Mouse (Mus musculus) forebrain, embryonic 16.5 days (tissue): ENCODE results near the gene Ckm. TPM values are rescaled to one million over a fixed set of nuclear protein-coding genes. Genes with fewer than 3 reads are reported as not detected.

Experiments used
- ATAC-seq: fragments of 200-750 bp; cut with Nextera tagmentation; 2 replicates; pipeline ENCODE4 v1.8.0; 2017; ENCODE audit warnings: mild to moderate bottlenecking, moderate library complexity
- H3K27ac ChIP-seq: fragments of 300-500 bp; sonication (generic); 2 replicates; pipeline ENCODE4 v1.5.1; 2014; ENCODE audit warnings: low read length, control low read depth
- H3K27me3 ChIP-seq: fragments of 300-500 bp; sonication (generic); replicated peaks from 2 replicates; pipeline ENCODE4 v1.6.1; 2014; ENCODE audit warnings: low read length; ENCODE audit not compliant: control insufficient read depth, insufficient read depth
- H3K36me3 ChIP-seq: fragments of 300-500 bp; sonication (generic); 2 replicates; pipeline ENCODE4 v1.6.1; 2014; ENCODE audit not compliant: control insufficient read depth, insufficient read depth
- H3K4me1 ChIP-seq: fragments of 300-500 bp; sonication (generic); replicated peaks from 2 replicates; pipeline ENCODE4 v1.6.1; 2014; ENCODE audit warnings: low read length; ENCODE audit not compliant: control insufficient read depth, insufficient read depth
- H3K4me2 ChIP-seq: fragments of 300-500 bp; sonication (generic); 2 replicates; pipeline ENCODE4 v1.6.1; 2014; ENCODE audit warnings: mild to moderate bottlenecking, low read length, control low read depth
- H3K4me3 ChIP-seq: fragments of 300-500 bp; sonication (generic); replicated peaks from 2 replicates; pipeline ENCODE4 v1.5.1; 2014; ENCODE audit warnings: mild to moderate bottlenecking, low read length, control low read depth
- H3K9ac ChIP-seq: fragments of 300-500 bp; sonication (generic); replicated peaks from 2 replicates; pipeline ENCODE4 v1.6.1; 2014; ENCODE audit warnings: low read depth, low read length, control low read depth
- H3K9me3 ChIP-seq: fragments of 300-500 bp; sonication (generic); 2 replicates; pipeline ENCODE4 v1.6.1; 2016; ENCODE audit warnings: low read length; ENCODE audit not compliant: control insufficient read depth
- WGBS: fragments of 180-500 bp; shearing (Covaris S2); extraction: QIAGEN DNeasy Blood & Tissue Kit; methylation state at CpG from one replicate; pipeline ENCODE4 v1.1.7; 2014; 5-methylcytosine and 5-hydroxymethylcytosine counted together
- polyA plus RNA-seq: library from polyadenylated mRNA; unstranded; fragments of >200 nt; fragmentation: Nextera tagmentation; extraction: Ambion mirVana; gene quantifications from 2 replicates; pipeline ENCODE4 v1.2.1, GENCODE M21; 2015

Gene Ckm
- polyA plus RNA-seq, 1 experiment from 2014 or later: 0.22 TPM

DNA sequence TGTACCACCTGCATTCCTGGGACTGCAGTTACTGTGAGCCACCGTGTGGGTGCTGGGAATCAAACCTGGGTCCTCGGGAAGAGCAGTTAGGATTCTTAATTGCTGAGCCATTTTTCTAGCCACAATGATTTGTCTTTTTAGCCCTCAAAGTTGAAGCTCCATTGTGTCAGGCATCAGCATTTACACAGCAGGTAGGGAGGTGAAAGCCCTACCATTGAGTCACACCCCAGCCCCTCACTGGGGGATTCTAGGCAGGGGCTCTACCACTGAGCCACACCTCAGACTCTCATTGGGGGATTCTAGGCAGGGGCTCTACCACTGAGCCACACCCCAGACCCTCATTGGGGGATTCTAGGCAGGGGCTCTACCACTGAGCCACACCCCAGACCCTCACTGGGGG, 31.7 kb downstream of the Ckm start:
- no peak overlapping the region for H3K4me3 ChIP-seq
- WGBS: 94% methylated on average over 2 of the region's 2 CpGs

GRCm38 (mm10) chr7:19437048-19437447, 32.5 kb downstream of the Ckm start:
- Histone ChIP-seq H3K9ac (no peak overlapping the region), H3K4me1 (no peaks in the 10 kb centered on the region), H3K4me2 (no peak overlapping the region), H3K27me3 (no peaks in the 10 kb centered on the region), H3K9me3 (0 out of 2 replicates have a peak, but pooled peaks cover 2% of the 10 kb centered on the region), H3K36me3 (peaks cover 62% of the 10 kb centered on the region), H3K27ac (no peak overlapping the region), H3K4me3 (no peak overlapping the region)
- WGBS: 79% methylated on average over 9 of the region's 9 CpGs
- peak; percentile 26; the same call in 1 of the 2 replicates for ATAC-seq

More for the DNA sequence above, 31.7 kb downstream of the Ckm start:
- no peaks in the 10 kb centered on the region for H3K27me3 ChIP-seq
- H3K27ac ChIP-seq: no peak overlapping the region
- H3K9ac ChIP-seq: no peak overlapping the region
- no peak overlapping the region for H3K4me2 ChIP-seq
- H3K4me1 ChIP-seq: no peaks in the 10 kb centered on the region
- peaks cover 67% of the 10 kb centered on the region for H3K36me3 ChIP-seq
- 0 out of 2 replicates have a peak, but pooled peaks cover 2% of the 10 kb centered on the region for H3K9me3 ChIP-seq
- no peak for ATAC-seq

DNA sequence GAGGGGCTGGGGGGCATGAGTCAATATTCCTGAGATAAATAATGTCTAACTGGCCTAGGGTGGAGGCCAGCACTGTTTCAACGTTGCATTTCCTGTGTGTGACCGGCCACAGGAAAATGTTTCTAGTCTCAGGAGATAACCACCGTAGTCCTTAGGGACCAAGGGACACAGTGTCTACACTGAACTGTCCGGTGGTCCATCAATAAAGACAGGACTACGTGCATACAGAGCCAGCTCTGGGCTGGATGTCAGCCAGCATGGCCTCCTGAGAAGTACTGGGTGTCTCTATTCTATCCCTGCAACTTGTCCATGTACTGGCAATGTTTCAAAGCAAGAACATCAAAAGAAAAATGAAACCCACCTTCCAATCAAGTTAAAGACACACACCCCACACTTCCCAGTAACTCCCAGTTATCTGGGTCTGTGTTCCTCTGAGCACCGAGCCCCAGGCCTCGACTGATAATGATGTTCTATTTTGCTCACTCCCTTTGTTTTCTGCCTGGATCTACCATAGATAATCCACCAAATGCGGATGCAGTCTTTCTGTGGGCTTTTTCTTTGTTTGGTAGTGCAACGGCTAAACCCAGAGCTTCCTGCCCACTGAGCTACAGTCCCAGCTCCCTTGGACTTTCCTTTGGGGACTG, 37.0 kb downstream of the Ckm start:
- WGBS: 87% methylated on average over 9 of the region's 9 CpGs
- Histone ChIP-seq H3K36me3 (peaks cover 25% of the 10 kb centered on the region), H3K27me3 (no peaks in the 10 kb centered on the region), H3K4me2 (no peak overlapping the region), H3K27ac (no peak overlapping the region), H3K9ac (no peak overlapping the region), H3K4me3 (no peak overlapping the region), H3K9me3 (no peaks in the 10 kb centered on the region), H3K4me1 (no peaks in the 10 kb centered on the region)
- ATAC-seq: no peak

GRCm38 (mm10) chr7:19443344-19443743, 38.8 kb downstream of the Ckm start:
- ATAC-seq: peak; percentile 47; the same call in 1 of the 2 replicates
- Histone ChIP-seq H3K27me3 (no peaks in the 10 kb centered on the region), H3K9ac (no peak overlapping the region), H3K4me1 (no peaks in the 10 kb centered on the region), H3K36me3 (peaks cover 16% of the 10 kb centered on the region), H3K4me2 (no peak overlapping the region), H3K9me3 (no peaks in the 10 kb centered on the region), H3K4me3 (no peak overlapping the region), H3K27ac (no peak overlapping the region)
- 43% methylated on average over 3 of the region's 3 CpGs for WGBS

DNA sequence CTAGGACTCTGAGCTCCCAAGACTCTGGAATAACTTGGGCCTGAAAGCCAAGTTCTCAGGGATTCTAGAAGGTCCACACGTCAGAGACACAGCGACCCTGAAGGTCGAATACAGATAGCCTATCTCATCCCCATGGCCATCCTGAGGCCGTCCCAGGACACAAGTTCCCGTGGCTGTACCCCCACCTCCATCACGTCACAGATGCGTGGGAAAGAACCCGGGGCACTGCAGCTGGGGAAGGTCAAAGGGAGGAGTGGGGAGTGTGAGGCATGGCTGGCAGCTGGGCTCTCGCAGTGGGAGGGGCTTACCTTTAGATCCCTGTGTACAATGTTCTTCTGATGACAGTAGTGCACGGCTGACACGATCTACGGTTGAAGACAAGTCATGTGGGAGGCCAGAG, 40.2 kb downstream of the Ckm start:
- H3K9ac ChIP-seq: no peak overlapping the region
- H3K4me1 ChIP-seq: no peaks in the 10 kb centered on the region
- H3K27me3 ChIP-seq: no peaks in the 10 kb centered on the region
- WGBS: 89% methylated on average over 12 of the region's 12 CpGs
- no peaks in the 10 kb centered on the region for H3K9me3 ChIP-seq
- ATAC-seq: no peak
- no peak overlapping the region for H3K27ac ChIP-seq
- H3K4me2 ChIP-seq: no peak overlapping the region
- H3K36me3 ChIP-seq: peaks cover 18% of the 10 kb centered on the region
- no peak overlapping the region for H3K4me3 ChIP-seq

- Histone ChIP-seq H3K4me2 (no peak overlapping the region), H3K27me3 (no peaks in the 10 kb centered on the region), H3K9ac (no peak overlapping the region), H3K36me3 (peaks cover 14% of the 10 kb centered on the region), H3K27ac (peak overlapping the region; percentile 12; the same call in 1 of the 2 replicates), H3K4me1 (no peaks in the 10 kb centered on the region), H3K4me3 (no peak overlapping the region), H3K9me3 (no peaks in the 10 kb centered on the region)
- ATAC-seq: no peak
- WGBS: 84% methylated on average over 16 of the region's 16 CpGs
Measured at GRCm38 (mm10) chr7:19447689-19448088, 43.1 kb downstream of the Ckm start.

DNA sequence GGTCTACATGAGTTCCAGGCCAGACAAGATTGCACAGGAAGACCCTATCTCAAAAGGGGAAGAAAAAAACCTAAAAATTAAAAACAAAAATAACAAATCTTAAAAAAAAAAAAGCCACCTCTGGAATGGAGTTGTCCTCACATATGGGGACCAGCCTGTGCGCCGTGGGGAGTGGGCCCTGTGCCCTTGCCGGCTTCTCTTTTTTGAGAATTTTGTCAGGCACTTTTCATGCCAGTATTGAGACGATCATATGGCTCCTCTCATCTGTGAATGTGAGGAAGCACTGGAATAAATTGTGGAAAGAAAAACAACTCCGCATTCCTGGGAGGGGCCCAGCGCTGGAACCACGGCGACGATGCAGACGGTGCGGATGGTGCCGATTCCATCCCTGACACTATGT, 44.6 kb downstream of the Ckm start:
- Histone ChIP-seq H3K36me3 (peaks cover 10% of the 10 kb centered on the region), H3K27me3 (no peaks in the 10 kb centered on the region), H3K9me3 (no peaks in the 10 kb centered on the region), H3K4me2 (no peak overlapping the region), H3K9ac (no peak overlapping the region), H3K4me1 (no peaks in the 10 kb centered on the region), H3K4me3 (no peak overlapping the region), H3K27ac (peak overlapping the region; percentile 63)
- ATAC-seq: peak; percentile 67
- 74% methylated on average over 12 of the region's 12 CpGs for WGBS

DNA sequence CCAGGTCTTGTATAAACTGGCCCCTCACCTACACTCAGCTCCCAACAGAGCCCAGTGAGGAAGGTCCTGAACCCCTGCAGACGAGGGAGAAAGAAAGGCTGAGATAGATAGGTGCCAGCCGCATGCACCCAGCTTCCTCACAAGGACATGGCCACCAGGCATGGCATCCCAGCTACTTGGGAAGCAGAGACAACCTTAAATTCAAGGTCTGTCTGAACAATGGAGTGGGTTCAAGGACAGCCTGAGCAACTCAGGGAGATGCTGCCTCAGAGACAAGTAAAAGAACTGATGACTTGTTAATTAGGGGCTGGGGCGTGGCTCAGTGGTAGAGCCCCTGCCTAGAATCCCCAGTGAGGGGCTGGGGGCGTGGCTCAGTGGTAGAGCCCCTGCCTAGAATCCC, 50.6 kb downstream of the Ckm start:
- Histone ChIP-seq H3K9ac (no peak overlapping the region), H3K36me3 (peaks cover 9% of the 10 kb centered on the region; the same call in 1 of the 2 replicates), H3K4me3 (no peak overlapping the region), H3K4me2 (no peak overlapping the region), H3K4me1 (peaks cover 27% of the 10 kb centered on the region), H3K9me3 (no peaks in the 10 kb centered on the region), H3K27me3 (no peaks in the 10 kb centered on the region), H3K27ac (no peak overlapping the region)
- ATAC-seq: no peak
- WGBS: 92% methylated on average over 4 of the region's 4 CpGs

- no peak overlapping the region for H3K4me3 ChIP-seq
- H3K27me3 ChIP-seq: no peaks in the 10 kb centered on the region
- no peak overlapping the region for H3K9ac ChIP-seq
- no peak for ATAC-seq
- no peak overlapping the region for H3K27ac ChIP-seq
- 73% methylated on average over 11 of the region's 11 CpGs for WGBS
- H3K4me1 ChIP-seq: peaks cover 27% of the 10 kb centered on the region
- H3K9me3 ChIP-seq: no peaks in the 10 kb centered on the region
- peaks cover 6% of the 10 kb centered on the region; the same call in 1 of the 2 replicates for H3K36me3 ChIP-seq
- no peak overlapping the region for H3K4me2 ChIP-seq
Measured at GRCm38 (mm10) chr7:19455819-19456495, 51.4 kb downstream of the Ckm start.
